Mouse (Mus musculus) hindbrain, embryonic 16.5 days (tissue): ENCODE measurements at regions not wholly inside any gene's neighbourhood (a gene's known extent, or its start where the extent isn't known, plus 50 kb on each side); places are given as distances from the start of the nearest gene placed in this dataset.
A peak's percentile ranks its signal among the peaks of the same experiment; 100 is the strongest.

Experiments
- ATAC-seq: fragments of 200-750 bp; cut with Nextera tagmentation; 2 replicates; pipeline ENCODE4 v1.8.0; 2017; ENCODE audit warnings: moderate TSS enrichment, moderate library complexity
- H3K27ac ChIP-seq: fragments of 300-500 bp; sonication (generic); 2 replicates; pipeline ENCODE4 v1.5.1; 2014; ENCODE audit warnings: low read depth, mild to moderate bottlenecking, control low read depth, low read length, moderate library complexity
- H3K27me3 ChIP-seq: fragments of 300-500 bp; sonication (generic); replicated peaks from 2 replicates; pipeline ENCODE4 v1.6.1; 2014; ENCODE audit warnings: low read length; ENCODE audit not compliant: control insufficient read depth, insufficient read depth
- H3K36me3 ChIP-seq: fragments of 300-500 bp; sonication (generic); 2 replicates; pipeline ENCODE4 v1.6.1; 2014; ENCODE audit warnings: mild to moderate bottlenecking, low read length, moderate library complexity, mixed read lengths; ENCODE audit not compliant: control insufficient read depth, insufficient read depth
- H3K4me1 ChIP-seq: fragments of 300-500 bp; sonication (generic); 2 replicates; pipeline ENCODE4 v1.6.1; 2014; ENCODE audit warnings: low read depth, low read length; ENCODE audit not compliant: control insufficient read depth, insufficient read depth
- H3K4me2 ChIP-seq: fragments of 300-500 bp; sonication (generic); 2 replicates; pipeline ENCODE4 v1.6.1; 2014; ENCODE audit warnings: mild to moderate bottlenecking, low read length, control low read depth, moderate library complexity
- H3K4me3 ChIP-seq: fragments of 300-500 bp; sonication (generic); 2 replicates; pipeline ENCODE4 v1.5.1; 2014; ENCODE audit warnings: mild to moderate bottlenecking, low read length, control low read depth, moderate library complexity
- H3K9ac ChIP-seq: fragments of 300-500 bp; sonication (generic); 2 replicates; pipeline ENCODE4 v1.6.1; 2014; ENCODE audit warnings: low read depth, mild to moderate bottlenecking, control low read depth, low read length, moderate library complexity
- H3K9me3 ChIP-seq: fragments of 300-500 bp; sonication (generic); 2 replicates; pipeline ENCODE4 v1.6.1; 2014; ENCODE audit warnings: mild to moderate bottlenecking, low read length, moderate library complexity; ENCODE audit not compliant: control insufficient read depth
- WGBS: fragments of 180-500 bp; shearing (Covaris S2); extraction: QIAGEN DNeasy Blood & Tissue Kit; methylation state at CpG from one replicate; pipeline ENCODE4 v1.1.7; 2014; 5-methylcytosine and 5-hydroxymethylcytosine counted together

GRCm38 (mm10) chr6:50744462-50745166 is 90.4 kb upstream of the Npvf start:
- Histone ChIP-seq H3K27me3 (no peaks in the 10 kb centered on the region), H3K4me1 (no peaks in the 10 kb centered on the region; the same call in 1 of the 2 replicates), H3K27ac (no peak overlapping the region), H3K4me3 (no peak overlapping the region), H3K36me3 (no peaks in the 10 kb centered on the region), H3K9ac (no peak overlapping the region), H3K4me2 (no peak overlapping the region), H3K9me3 (no peaks in the 10 kb centered on the region)
- 81% methylated on average over 6 of the region's 6 CpGs for WGBS
- no peak for ATAC-seq

GRCm38 (mm10) chr6:50753151-50753550 is 98.9 kb upstream of the Npvf start:
- Histone ChIP-seq H3K27ac (no peak overlapping the region), H3K9ac (no peak overlapping the region), H3K4me1 (no peaks in the 10 kb centered on the region; the same call in 1 of the 2 replicates), H3K27me3 (no peaks in the 10 kb centered on the region), H3K4me2 (no peak overlapping the region), H3K4me3 (no peak overlapping the region), H3K36me3 (no peaks in the 10 kb centered on the region), H3K9me3 (no peaks in the 10 kb centered on the region)
- no peak for ATAC-seq
- WGBS: 82% methylated on average over 7 of the region's 7 CpGs

DNA sequence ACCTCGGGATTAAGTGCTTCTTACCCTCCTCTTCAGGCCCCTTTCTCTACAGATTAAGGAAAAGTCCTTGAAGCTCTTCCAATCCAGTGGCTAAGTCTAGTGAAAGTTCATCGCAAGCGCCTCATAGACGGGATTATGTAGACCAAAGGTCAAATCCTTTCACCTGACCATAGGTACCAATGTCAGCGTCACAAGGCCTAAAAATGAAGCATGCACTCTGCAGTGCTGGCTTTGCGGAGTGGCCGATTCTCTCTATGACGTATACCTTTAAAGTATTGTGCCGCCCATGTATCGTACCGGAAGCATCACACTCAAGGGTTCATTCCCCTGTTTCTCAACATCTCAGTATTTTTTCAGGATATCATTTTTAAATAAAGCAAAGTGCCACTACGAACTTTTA is 100.5 kb upstream of the Npvf start:
- Histone ChIP-seq H3K36me3 (no peaks in the 10 kb centered on the region), H3K27ac (no peak overlapping the region), H3K4me2 (no peak overlapping the region), H3K9me3 (no peaks in the 10 kb centered on the region), H3K4me3 (no peak overlapping the region), H3K4me1 (no peaks in the 10 kb centered on the region), H3K9ac (no peak overlapping the region), H3K27me3 (no peaks in the 10 kb centered on the region)
- WGBS: 92% methylated on average over 12 of the region's 12 CpGs
- ATAC-seq: no peak

- H3K9me3 ChIP-seq: no peaks in the 10 kb centered on the region
- no peaks in the 10 kb centered on the region for H3K27me3 ChIP-seq
- H3K4me1 ChIP-seq: no peaks in the 10 kb centered on the region
- 40% methylated on average over 6 of the region's 6 CpGs for WGBS
- no peaks in the 10 kb centered on the region for H3K36me3 ChIP-seq
- no peak for ATAC-seq
- H3K4me2 ChIP-seq: no peak overlapping the region
- no peak overlapping the region for H3K9ac ChIP-seq
- H3K4me3 ChIP-seq: no peak overlapping the region
- H3K27ac ChIP-seq: no peak overlapping the region
These were observed 106.1 kb upstream of the Npvf start for GRCm38 (mm10) chr6:50760367-50760766.

GRCm38 (mm10) chr6:50763121-50763520 is 108.9 kb upstream of the Npvf start:
- ATAC-seq: peak; percentile 54; the same call in 1 of the 2 replicates

GRCm38 (mm10) chr6:50766442-50766915 is 112.2 kb upstream of the Npvf start:
- peak; percentile 58; the same call in 1 of the 2 replicates for ATAC-seq
- 0 out of 2 replicates have a peak overlapping the region, but pooled peaks have one; percentile 9 for H3K4me2 ChIP-seq
- H3K27me3 ChIP-seq: no peaks in the 10 kb centered on the region
- peaks cover 6% of the 10 kb centered on the region for H3K4me1 ChIP-seq
- no peak overlapping the region for H3K9ac ChIP-seq
- no peaks in the 10 kb centered on the region for H3K9me3 ChIP-seq
- no peak overlapping the region; the same call in 1 of the 2 replicates for H3K27ac ChIP-seq
- no peaks in the 10 kb centered on the region for H3K36me3 ChIP-seq
- WGBS: 37% methylated on average over 14 of the region's 14 CpGs
- no peak overlapping the region for H3K4me3 ChIP-seq

More at GRCm38 (mm10) chr6:50763121-50763520, 108.9 kb upstream of the Npvf start:
- H3K9ac ChIP-seq: no peak overlapping the region
- H3K4me1 ChIP-seq: peaks cover 6% of the 10 kb centered on the region
- H3K27me3 ChIP-seq: no peaks in the 10 kb centered on the region
- WGBS: 55% methylated on average over 3 of the region's 4 CpGs
- H3K27ac ChIP-seq: no peak overlapping the region
- no peaks in the 10 kb centered on the region for H3K9me3 ChIP-seq
- H3K4me2 ChIP-seq: no peak overlapping the region
- no peak overlapping the region for H3K4me3 ChIP-seq
- H3K36me3 ChIP-seq: no peaks in the 10 kb centered on the region

DNA sequence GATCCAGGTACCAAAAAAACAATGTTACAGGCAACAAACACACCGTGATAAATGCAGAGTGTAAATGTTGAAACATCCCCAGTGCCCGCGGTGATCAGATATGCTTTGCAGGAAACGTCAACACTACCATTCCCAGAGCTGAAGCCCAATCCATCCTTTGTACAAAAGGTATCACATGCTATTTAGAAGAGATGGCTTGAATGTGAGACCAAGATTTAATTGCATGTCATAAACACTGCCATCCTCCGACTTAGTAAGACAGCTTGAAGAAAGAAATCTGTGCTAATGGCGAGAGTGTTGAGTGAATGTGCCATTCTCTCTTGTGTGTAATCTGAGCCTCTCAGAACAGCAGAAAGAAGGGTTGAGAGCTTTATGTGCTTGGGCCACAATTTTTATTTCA is 112.9 kb upstream of the Npvf start:
- Histone ChIP-seq H3K27ac (0 out of 2 replicates have a peak overlapping the region, but pooled peaks have one; percentile 14), H3K9me3 (no peaks in the 10 kb centered on the region)

GRCm38 (mm10) chr6:50767827-50768226 is 113.6 kb upstream of the Npvf start:
- no peak for ATAC-seq
- Histone ChIP-seq H3K36me3 (no peaks in the 10 kb centered on the region), H3K4me1 (peaks cover 6% of the 10 kb centered on the region), H3K27ac (no peak overlapping the region), H3K4me3 (no peak overlapping the region), H3K9me3 (no peaks in the 10 kb centered on the region), H3K27me3 (no peaks in the 10 kb centered on the region), H3K4me2 (no peak overlapping the region), H3K9ac (no peak overlapping the region)
- 90% methylated on average over 4 of the region's 4 CpGs for WGBS

More for the DNA sequence above, 112.9 kb upstream of the Npvf start:
- no peak overlapping the region for H3K4me3 ChIP-seq
- H3K27me3 ChIP-seq: no peaks in the 10 kb centered on the region
- H3K9ac ChIP-seq: no peak overlapping the region
- no peak overlapping the region for H3K4me2 ChIP-seq
- peaks cover 6% of the 10 kb centered on the region for H3K4me1 ChIP-seq
- WGBS: 36% methylated on average over 6 of the region's 6 CpGs
- no peaks in the 10 kb centered on the region for H3K36me3 ChIP-seq
- ATAC-seq: no peak

GRCm38 (mm10) chr6:50769101-50769500 is 114.9 kb upstream of the Npvf start:
- no peak overlapping the region for H3K4me2 ChIP-seq
- H3K9me3 ChIP-seq: no peaks in the 10 kb centered on the region
- no peak overlapping the region for H3K4me3 ChIP-seq
- no peak for ATAC-seq
- H3K36me3 ChIP-seq: no peaks in the 10 kb centered on the region
- H3K27ac ChIP-seq: no peak overlapping the region
- 82% methylated on average over 2 of the region's 2 CpGs for WGBS
- no peaks in the 10 kb centered on the region for H3K27me3 ChIP-seq
- no peak overlapping the region for H3K9ac ChIP-seq
- H3K4me1 ChIP-seq: peaks cover 6% of the 10 kb centered on the region
